Mouse (Mus musculus) thymus, postnatal 0 days (tissue): ENCODE measurements at regions not wholly inside any gene's neighbourhood (a gene's known extent, or its start where the extent isn't known, plus 50 kb on each side); places are given as distances from the start of the nearest gene placed in this dataset.
"Not testable (repeated sequence)": the region's sequence is repeated elsewhere in the genome, so short reads cannot be mapped to it uniquely, and the experiment has no call there.

Source experiments
- DNase-seq: peaks from one replicate; pipeline ENCODE4 v3.0.0-alpha.2; 2015; ENCODE audit warnings: low spot score

- no peak for DNase-seq
Observed at GRCm38 (mm10) chr6:14632837-14633236, 122.2 kb downstream of the Ppp1r3a start.

GRCm38 (mm10) chr6:14631719-14632445 lies 123.2 kb downstream of the Ppp1r3a start:
- DNase-seq = no peak

DNA sequence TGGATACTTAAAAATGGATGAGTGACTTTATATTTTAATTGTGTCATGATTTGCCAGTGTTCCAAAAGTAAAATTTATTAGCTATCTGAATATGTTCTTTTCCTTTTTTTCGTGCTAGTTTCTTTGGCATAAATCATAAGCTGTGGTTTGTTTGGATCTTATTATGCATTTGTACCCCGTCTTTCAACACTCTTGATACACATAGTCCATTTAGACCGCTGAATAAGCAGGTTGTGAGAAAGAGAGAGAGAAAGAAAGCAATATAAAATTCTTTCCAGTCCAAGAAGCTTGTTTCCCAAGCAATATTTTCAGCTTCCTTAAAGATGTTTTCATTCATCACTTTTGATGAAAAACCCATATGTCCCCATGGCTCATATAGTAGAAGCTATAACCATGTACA lies 138.4 kb downstream of the Ppp1r3a start:
- no peak for DNase-seq

- DNase-seq = no peak
Observed at GRCm38 (mm10) chr6:14608076-14608475, 147.0 kb downstream of the Ppp1r3a start.

GRCm38 (mm10) chr6:14600543-14601249 lies 154.4 kb downstream of the Ppp1r3a start:
- DNase-seq = no peak

- DNase-seq = no peak
Observed at GRCm38 (mm10) chr6:14596880-14597466, 158.1 kb downstream of the Ppp1r3a start.

- no peak for DNase-seq
Observed at GRCm38 (mm10) chr6:14585827-14586226, 169.2 kb downstream of the Ppp1r3a start.

GRCm38 (mm10) chr6:14583829-14584228 lies 171.2 kb downstream of the Ppp1r3a start:
- DNase-seq = no peak

DNA sequence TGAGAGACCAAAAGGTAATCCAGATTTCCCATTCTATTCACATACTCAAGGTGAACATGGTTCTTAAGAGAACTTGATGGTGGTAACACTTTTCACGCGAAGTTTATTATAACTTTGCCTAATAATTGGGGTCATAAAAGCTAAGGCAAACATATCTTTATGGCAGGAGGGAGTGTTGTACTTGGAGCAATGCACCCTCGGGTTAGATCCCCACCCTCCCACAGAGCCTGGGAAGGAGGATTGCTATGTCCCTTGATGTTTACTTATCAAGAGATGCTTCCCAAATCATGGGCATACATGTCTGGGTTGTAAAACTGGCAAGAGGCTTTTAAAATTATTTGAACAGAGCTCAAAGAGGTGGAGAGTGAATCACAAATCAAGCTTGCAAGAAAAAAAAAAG lies 180.5 kb downstream of the Ppp1r3a start:
- DNase-seq = no peak

- DNase-seq = no peak
Observed at GRCm38 (mm10) chr6:14573001-14573400, 182.1 kb downstream of the Ppp1r3a start.

GRCm38 (mm10) chr6:14540333-14540732 lies 214.7 kb downstream of the Ppp1r3a start:
- DNase-seq = no peak

DNA sequence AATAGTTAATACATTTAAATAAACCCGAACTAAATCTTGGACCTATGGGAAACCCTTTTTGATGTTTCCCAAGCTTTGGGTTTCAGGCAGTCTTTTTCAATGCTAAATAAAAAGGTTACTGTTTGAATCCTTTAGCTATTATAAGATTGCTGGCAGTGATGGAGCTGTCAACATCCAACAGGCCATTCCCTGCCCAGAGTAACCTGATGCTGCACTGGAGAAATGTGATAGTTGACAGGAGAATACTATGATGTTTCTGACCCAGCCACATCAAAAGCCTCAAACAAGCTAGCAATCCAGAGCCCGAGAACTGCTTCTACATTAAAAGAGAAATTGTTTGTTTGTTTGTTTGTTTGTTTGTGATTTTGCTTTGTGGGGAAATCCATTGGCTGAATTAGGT lies 226.0 kb downstream of the Ppp1r3a start:
- no peak for DNase-seq

DNA sequence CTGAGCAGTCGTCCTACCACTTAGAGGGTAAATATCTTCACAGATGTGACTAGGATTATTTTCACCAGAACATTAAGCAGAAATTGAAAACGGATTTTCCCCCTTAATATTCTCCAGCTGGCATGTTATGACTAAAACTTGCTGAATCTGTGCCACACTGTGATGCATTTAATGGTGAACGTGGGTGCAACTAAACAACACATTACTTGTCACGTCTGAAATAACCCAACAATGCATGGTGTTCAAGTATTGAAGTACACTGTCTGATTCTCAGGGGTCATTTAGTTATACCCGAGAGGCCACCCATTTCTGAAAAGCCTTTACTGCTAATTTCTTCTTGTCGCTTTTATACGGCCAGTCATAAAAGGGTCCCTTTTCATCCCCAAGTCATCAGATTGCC lies 226.5 kb downstream of the Ppp1r3a start:
- DNase-seq = no peak

GRCm38 (mm10) chr6:14522742-14523141 lies 232.3 kb downstream of the Ppp1r3a start:
- no peak for DNase-seq

GRCm38 (mm10) chr6:14521321-14521720 lies 233.8 kb downstream of the Ppp1r3a start:
- DNase-seq = no peak

- peak; percentile 9 for DNase-seq
Observed at GRCm38 (mm10) chr6:14504171-14504570, 250.9 kb downstream of the Ppp1r3a start.

DNA sequence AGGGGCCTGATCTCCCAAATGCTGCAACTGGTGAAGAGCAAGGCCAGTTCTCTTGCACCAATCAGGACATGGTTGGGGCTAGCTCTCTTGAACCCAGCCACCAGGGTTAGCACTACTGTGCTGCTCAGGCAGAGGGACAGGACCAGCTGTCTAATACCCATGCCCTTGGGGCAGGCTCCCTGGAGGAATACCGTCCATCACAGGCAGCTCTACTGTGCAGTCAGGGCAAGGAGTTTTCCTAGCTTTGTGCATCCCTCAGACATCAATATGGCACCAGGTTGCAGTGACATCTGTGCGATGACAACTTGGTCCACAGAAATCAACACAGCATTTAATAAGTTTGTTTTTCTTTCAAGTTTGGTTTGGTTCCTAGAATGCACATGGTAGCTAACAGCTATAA lies 254.4 kb downstream of the Ppp1r3a start:
- DNase-seq = no peak

DNA sequence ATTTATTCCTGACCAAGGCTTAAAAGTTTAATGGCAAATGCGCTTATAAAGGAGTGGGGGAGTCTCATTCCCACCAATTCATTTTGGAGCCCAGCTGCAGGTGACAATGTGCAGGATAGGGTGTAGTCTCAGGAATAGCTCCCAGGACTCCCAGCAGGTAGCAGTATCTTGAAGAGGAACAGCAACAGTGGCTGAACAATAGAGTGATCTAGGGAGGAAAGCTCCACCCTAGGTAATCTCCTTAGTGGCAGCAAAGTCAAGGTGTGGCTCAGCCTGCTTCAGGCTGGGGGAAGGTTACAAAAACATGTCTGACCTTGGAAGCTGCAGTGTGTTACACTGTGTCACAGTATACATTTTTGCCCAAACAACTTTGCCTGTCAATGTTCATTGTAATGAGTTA lies 255.2 kb downstream of the Ppp1r3a start:
- DNase-seq = not testable (repeated sequence)

GRCm38 (mm10) chr6:14486642-14487041 lies 268.4 kb downstream of the Ppp1r3a start:
- DNase-seq = not testable (repeated sequence)

- DNase-seq = no peak
Observed at GRCm38 (mm10) chr6:14456394-14456793, 298.7 kb downstream of the Ppp1r3a start.

GRCm38 (mm10) chr6:14453321-14453720 lies 301.8 kb downstream of the Ppp1r3a start:
- not testable (repeated sequence) for DNase-seq

- DNase-seq = no peak
Observed at GRCm38 (mm10) chr6:14431751-14432150, 323.3 kb downstream of the Ppp1r3a start.

DNA sequence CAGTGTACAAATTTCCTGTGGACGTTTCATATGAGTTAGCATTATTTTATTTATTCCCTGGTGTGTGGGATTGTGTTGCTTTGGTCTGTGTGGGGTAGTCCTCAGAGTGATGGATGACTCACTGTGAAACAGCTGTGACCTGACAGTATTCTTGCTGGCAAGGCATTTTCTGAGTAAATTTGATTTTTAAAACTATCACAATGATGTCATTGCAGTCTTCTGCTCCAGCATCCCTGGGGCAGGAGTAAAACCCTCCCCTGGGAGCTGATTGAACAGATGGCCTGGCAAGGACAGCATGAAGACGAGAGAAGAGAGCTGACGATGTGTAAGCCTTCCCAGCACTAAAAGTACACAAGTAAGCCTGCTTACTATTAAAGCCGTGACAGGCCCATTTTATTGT lies 345.3 kb downstream of the Ppp1r3a start:
- DNase-seq = no peak
